Mouse (Mus musculus) ovary, adult 2 months (tissue): ENCODE measurements around the gene Klhl11. TPM values are rescaled to one million over a fixed set of nuclear protein-coding genes. Genes with fewer than 3 reads are reported as not detected.

ENCODE experiments used
- polyA plus RNA-seq: library from polyadenylated mRNA; depleted of rRNA; stranded (reverse); fragments of >200 nt; gene quantifications from 2 replicates; pipeline ENCODE4 v1.2.3, GENCODE M21; 2012; rRNA removed

The Klhl11 gene
- 14.7 and 15.4 TPM in 2 replicates for polyA plus RNA-seq

DNA sequence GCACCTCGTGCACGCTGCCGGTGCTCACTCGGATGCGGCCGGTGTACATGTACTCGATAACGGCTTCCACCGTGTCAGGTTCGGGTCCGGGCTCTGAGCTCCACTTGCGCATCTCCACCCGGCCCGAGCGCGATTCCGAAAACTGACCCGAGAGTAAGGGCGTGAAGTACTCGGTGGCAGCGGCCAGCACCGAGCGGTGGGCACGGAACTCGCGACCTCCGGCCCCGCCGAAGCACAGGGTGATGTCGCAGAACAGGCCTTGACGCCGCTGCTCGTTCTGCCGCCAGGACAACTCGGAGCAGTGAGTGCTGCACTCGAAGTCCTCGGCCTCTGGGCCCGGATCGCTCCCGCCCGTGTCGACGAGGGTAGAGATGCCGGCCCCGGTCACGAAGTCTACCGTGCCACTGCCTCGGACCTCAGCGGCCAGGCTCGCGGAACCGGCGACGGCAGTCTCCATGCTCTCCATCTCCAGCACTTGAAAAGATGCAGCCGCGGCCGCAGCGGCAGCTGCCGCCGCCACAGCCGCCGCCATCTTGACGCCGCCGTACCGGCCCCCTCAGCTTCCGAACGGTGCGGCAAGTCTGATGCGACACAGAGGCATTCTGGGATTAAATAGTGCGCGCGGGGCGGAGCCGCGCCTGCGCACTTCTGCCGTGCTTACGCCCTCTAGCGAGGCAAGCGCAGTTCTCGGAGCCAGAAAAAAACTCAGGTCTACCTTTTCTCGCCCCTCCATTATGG lies at the start of gene Klhl11:
Gene Klhl11, minus strand, starts transcription at position 545 of the 738 bp plus-strand sequence.

DNA sequence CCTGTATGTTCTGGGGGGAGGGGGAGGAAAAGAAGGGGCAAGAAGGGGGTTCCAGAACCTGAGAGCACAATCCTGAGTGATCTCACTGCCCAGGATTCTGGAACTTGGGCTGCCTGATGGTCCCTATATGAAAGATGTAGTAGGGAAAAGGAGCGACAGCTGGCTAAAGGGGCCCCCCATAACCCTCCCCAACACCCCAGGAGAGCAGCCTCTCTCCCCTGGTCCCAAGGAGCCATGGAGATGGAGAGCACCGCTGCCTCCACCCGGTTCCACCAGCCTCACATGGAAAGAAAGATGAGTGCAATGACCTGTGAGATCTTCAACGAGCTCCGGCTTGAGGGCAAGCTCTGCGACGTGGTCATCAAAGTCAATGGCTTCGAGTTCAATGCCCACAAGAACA lies 30.7 kb downstream of the Klhl11 start, which contains the start of the genes Nt5c3b and Klhl10:
Gene Nt5c3b, minus strand, starts transcription at position 12 of the 400 bp plus-strand sequence.
Gene Klhl10, plus strand, starts transcription at position 121 of the 400 bp plus-strand sequence.

DNA sequence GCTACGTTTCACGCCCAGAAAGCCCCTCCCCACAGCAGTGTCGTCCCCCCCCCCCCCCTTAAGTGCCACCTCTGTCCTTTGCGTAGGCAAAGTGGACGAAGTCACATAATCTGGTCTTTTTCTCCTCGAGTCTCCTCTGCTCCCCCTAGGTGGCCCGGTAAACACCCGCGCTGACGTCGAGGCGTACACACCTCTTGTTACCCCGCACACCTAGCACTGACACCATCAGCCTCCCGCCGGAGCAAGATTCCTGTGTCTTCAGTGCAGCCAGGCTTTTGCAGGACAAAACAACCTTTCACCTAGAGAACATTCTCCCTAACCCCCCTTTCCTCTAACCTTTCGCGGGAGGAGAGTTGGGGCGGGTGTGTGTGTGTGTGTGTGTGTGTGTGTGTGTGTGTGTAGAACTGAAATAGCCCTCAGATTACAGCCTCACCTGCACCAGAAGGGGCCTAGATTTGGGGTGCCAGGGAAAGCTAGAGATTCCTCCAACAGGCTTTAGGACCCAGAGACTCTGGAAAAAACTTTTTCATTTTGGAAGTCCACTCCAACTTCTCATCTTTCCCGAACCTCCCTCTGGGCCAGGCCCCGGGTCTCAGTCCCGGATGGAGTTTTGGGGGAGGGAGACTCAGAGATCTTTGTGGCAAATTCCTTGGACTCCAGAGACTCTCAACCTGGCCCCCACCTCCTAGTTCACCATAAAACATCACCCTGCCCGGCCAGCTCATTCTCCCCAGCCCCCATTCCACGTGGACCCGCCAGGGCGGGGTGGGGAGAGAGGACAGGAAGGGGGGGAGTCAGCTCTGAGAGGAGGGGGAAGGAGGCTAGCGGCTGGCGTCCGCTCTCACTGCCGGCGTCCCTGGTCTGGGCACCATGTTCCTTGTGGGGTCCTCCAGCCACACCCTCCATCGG lies 57.4 kb downstream of the Klhl11 start, which contains the start of gene Fkbp10:
Gene Fkbp10, plus strand, starts transcription at position 784 of the 909 bp plus-strand sequence.

DNA sequence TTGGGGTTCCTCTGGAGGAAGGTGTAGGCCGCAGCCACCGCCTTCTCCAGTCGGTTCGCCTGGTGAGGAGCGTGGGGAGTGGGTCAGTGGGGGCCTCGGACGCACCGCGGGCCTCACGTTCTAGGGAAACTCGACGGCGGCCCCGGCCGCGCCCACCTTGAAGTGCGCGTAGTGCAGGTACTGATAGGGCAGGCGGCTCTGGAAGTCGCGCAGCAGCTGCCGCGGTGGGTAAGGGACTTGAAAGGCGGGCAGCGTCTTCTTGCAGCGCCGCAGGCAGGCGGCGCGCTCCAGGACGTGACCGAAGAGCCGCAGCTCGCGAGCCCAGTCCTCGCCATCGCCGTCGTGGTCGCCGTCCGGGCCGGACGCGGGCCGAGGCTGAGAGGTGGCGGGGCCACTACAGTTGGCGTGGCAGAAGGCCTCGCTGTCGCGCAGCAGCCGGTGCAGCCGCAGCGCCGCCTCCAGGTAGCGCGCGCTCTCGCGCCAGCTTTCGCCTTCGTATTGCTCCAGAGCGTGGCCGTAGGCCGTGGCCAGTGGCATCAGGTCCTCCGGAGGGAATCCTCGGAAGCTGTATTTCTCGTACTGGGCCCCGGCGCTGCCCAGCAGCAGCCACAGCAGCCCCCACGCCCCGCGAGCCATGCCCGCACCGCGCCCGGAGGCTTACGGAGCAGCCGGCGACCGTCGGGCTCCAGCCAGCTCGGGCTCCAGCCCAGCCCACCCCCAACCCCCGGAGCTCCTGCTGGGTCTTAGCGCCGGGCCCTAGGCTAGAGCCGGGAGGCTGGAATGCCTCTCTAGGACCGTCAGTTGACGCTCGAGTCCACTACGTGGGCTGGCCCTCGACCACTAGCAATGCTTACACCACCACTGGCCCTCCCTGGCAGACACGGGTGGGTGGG lies 58.3 kb downstream of the Klhl11 start, which contains the start of gene P3h4:
Gene P3h4, minus strand, starts transcription at position 816 of the 893 bp plus-strand sequence.

Other genes with a start within 250 kb of the Klhl11 start
- not detected in 2 replicates for gene Krt16, start 223.8 kb downstream of the Klhl11 start, polyA plus RNA-seq
- 1.3 and 2.0 TPM in 2 replicates for gene Krt17, start 211.7 kb downstream of the Klhl11 start, polyA plus RNA-seq
- gene Krt42, start 202.9 kb downstream of the Klhl11 start, polyA plus RNA-seq: not detected in 2 replicates
- 84.8 and 87.3 TPM in 2 replicates for gene Eif1, start 152.9 kb downstream of the Klhl11 start, polyA plus RNA-seq
- not detected in 2 replicates for gene Gast, start 138.3 kb downstream of the Klhl11 start, polyA plus RNA-seq
- gene Hap1, start 116.6 kb downstream of the Klhl11 start, polyA plus RNA-seq: 8.1 and 8.9 TPM in 2 replicates
- 228 and 323 TPM in 2 replicates for gene Jup, start 75.0 kb downstream of the Klhl11 start, polyA plus RNA-seq
- 234 and 294 TPM in 2 replicates for gene P3h4, start 57.9 kb downstream of the Klhl11 start, polyA plus RNA-seq
- gene Fkbp10, start 57.0 kb downstream of the Klhl11 start, polyA plus RNA-seq: 206 and 218 TPM in 2 replicates
- 67.6 and 90.0 TPM in 2 replicates for gene Nt5c3b, start 30.9 kb downstream of the Klhl11 start, polyA plus RNA-seq
- gene Klhl10, start 30.8 kb downstream of the Klhl11 start, polyA plus RNA-seq: 0.35 and 0.58 TPM in 2 replicates
- gene Acly, start 55.3 kb upstream of the Klhl11 start, polyA plus RNA-seq: 175 and 200 TPM in 2 replicates
- gene Ttc25, start 72.9 kb upstream of the Klhl11 start, polyA plus RNA-seq: 1.5 and 1.9 TPM in 2 replicates
- 39.0 and 41.4 TPM in 2 replicates for gene Cnp, start 102.2 kb upstream of the Klhl11 start, polyA plus RNA-seq
- 78.9 and 85.1 TPM in 2 replicates for gene Nkiras2, start 146.5 kb upstream of the Klhl11 start, polyA plus RNA-seq
- gene Dnajc7, start 147.4 kb upstream of the Klhl11 start, polyA plus RNA-seq: 17.3 and 32.6 TPM in 2 replicates
- 1.3 and 1.5 TPM in 2 replicates for gene Zfp385c, start 219.7 kb upstream of the Klhl11 start, polyA plus RNA-seq
- 9.3 and 10.9 TPM in 2 replicates for gene Dhx58, start 231.5 kb upstream of the Klhl11 start, polyA plus RNA-seq
- 71.0 and 77.2 TPM in 2 replicates for gene Kat2a, start 239.7 kb upstream of the Klhl11 start, polyA plus RNA-seq
- 0.25 TPM in 1 of 2 replicates, not detected in the other for gene Hspb9, start 241.1 kb upstream of the Klhl11 start, polyA plus RNA-seq